Mouse (Mus musculus) limb, embryonic 13.5 days (tissue): ENCODE measurements around the gene Ahcyl2. TPM values are rescaled to one million over a fixed set of nuclear protein-coding genes. Genes with fewer than 3 reads are reported as not detected.

ENCODE experiments used
- ATAC-seq: fragments of 200-750 bp; cut with Nextera tagmentation; 2 replicates; pipeline ENCODE4 v1.8.0; 2017; ENCODE audit warnings: low read depth, moderate number of reproducible peaks, moderate TSS enrichment; ENCODE audit not compliant: low FRiP score
- H3K27ac ChIP-seq: fragments of 300-500 bp; sonication (generic); 2 replicates; pipeline ENCODE4 v1.5.1; 2015; ENCODE audit warnings: inconsistent platforms, mild to moderate bottlenecking, moderate library complexity
- H3K27me3 ChIP-seq: fragments of 300-500 bp; sonication (generic); 2 replicates; pipeline ENCODE4 v1.6.1; 2015; ENCODE audit warnings: mild to moderate bottlenecking, inconsistent platforms
- H3K36me3 ChIP-seq: fragments of 300-500 bp; sonication (generic); 2 replicates; pipeline ENCODE4 v1.6.1; 2015; ENCODE audit warnings: inconsistent platforms, mild to moderate bottlenecking, moderate library complexity
- H3K4me1 ChIP-seq: fragments of 300-500 bp; sonication (generic); 2 replicates; pipeline ENCODE4 v1.6.1; 2015; ENCODE audit warnings: inconsistent platforms
- H3K4me2 ChIP-seq: fragments of 300-500 bp; sonication (generic); replicated peaks from 2 replicates; pipeline ENCODE4 v1.6.1; 2015; ENCODE audit warnings: inconsistent platforms, mild to moderate bottlenecking, moderate library complexity
- H3K4me3 ChIP-seq: fragments of 300-500 bp; sonication (generic); 2 replicates; pipeline ENCODE4 v1.5.1; 2015; ENCODE audit warnings: moderate library complexity, mild to moderate bottlenecking, inconsistent platforms
- H3K9ac ChIP-seq: fragments of 300-500 bp; sonication (generic); 2 replicates; pipeline ENCODE4 v1.6.1; 2015; ENCODE audit warnings: mild to moderate bottlenecking, inconsistent platforms
- H3K9me3 ChIP-seq: fragments of 300-500 bp; sonication (generic); 2 replicates; pipeline ENCODE4 v1.6.1; 2016; ENCODE audit warnings: inconsistent platforms
- WGBS: fragments of 180-500 bp; shearing (Covaris S2); methylation state at CpG from one replicate; pipeline ENCODE4 v1.1.7; 2015; 5-methylcytosine and 5-hydroxymethylcytosine counted together
- polyA plus RNA-seq: library from polyadenylated mRNA; unstranded; fragments of >200 nt; fragmentation: Nextera tagmentation; extraction: Ambion mirVana; gene quantifications from 2 replicates; pipeline ENCODE4 v1.2.1, GENCODE M21; 2015

Gene Ahcyl2
- polyA plus RNA-seq, 1 experiment from 2014 or later = 20.2 TPM

- Histone ChIP-seq H3K9me3 (no peaks in the 10 kb centered on the region), H3K9ac (no peak overlapping the region), H3K4me3 (no peak overlapping the region), H3K4me2 (no peak overlapping the region), H3K27me3 (no peaks in the 10 kb centered on the region), H3K27ac (no peak overlapping the region), H3K36me3 (no peaks in the 10 kb centered on the region), H3K4me1 (peaks cover under 1% of the 10 kb centered on the region; the same call in 1 of the 2 replicates)
- 53% methylated on average over 1 of the region's 1 CpGs for WGBS
- ATAC-seq = no peak
Measured at GRCm38 (mm10) chr6:29821770-29822169, 54.0 kb downstream of the Ahcyl2 start.

- no peak overlapping the region for H3K9ac ChIP-seq
- 64% methylated on average over 2 of the region's 2 CpGs for WGBS
- H3K27ac ChIP-seq = no peak overlapping the region
- no peak for ATAC-seq
- H3K9me3 ChIP-seq = no peaks in the 10 kb centered on the region
- H3K4me1 ChIP-seq = peaks cover 5% of the 10 kb centered on the region; the same call in 1 of the 2 replicates
- H3K4me3 ChIP-seq = no peak overlapping the region
- H3K27me3 ChIP-seq = no peaks in the 10 kb centered on the region
- H3K4me2 ChIP-seq = no peak overlapping the region
- H3K36me3 ChIP-seq = no peaks in the 10 kb centered on the region
Measured at GRCm38 (mm10) chr6:29825302-29825701, 57.5 kb downstream of the Ahcyl2 start.

GRCm38 (mm10) chr6:29827291-29828242 is 59.8 kb downstream of the Ahcyl2 start:
- Histone ChIP-seq H3K27ac (no peak overlapping the region), H3K4me2 (no peak overlapping the region), H3K27me3 (no peaks in the 10 kb centered on the region), H3K36me3 (no peaks in the 10 kb centered on the region), H3K4me1 (peaks cover 5% of the 10 kb centered on the region; the same call in 1 of the 2 replicates), H3K9me3 (no peaks in the 10 kb centered on the region), H3K9ac (no peak overlapping the region), H3K4me3 (no peak overlapping the region)
- no peak for ATAC-seq
- 74% methylated on average over 5 of the region's 5 CpGs for WGBS

- Histone ChIP-seq H3K9ac (no peak overlapping the region), H3K9me3 (no peaks in the 10 kb centered on the region), H3K36me3 (no peaks in the 10 kb centered on the region), H3K4me3 (no peak overlapping the region), H3K27me3 (no peaks in the 10 kb centered on the region), H3K27ac (no peak overlapping the region), H3K4me2 (no peak overlapping the region), H3K4me1 (peaks cover 5% of the 10 kb centered on the region; the same call in 1 of the 2 replicates)
- 75% methylated on average over 3 of the region's 3 CpGs for WGBS
- ATAC-seq = no peak
Measured at GRCm38 (mm10) chr6:29828574-29829234, 60.9 kb downstream of the Ahcyl2 start.

- Histone ChIP-seq H3K27me3 (no peaks in the 10 kb centered on the region), H3K4me3 (no peak overlapping the region), H3K27ac (no peak overlapping the region), H3K4me2 (no peak overlapping the region), H3K36me3 (no peaks in the 10 kb centered on the region), H3K9ac (no peak overlapping the region), H3K4me1 (no peaks in the 10 kb centered on the region), H3K9me3 (no peaks in the 10 kb centered on the region)
- ATAC-seq = no peak
- 67% methylated on average over 4 of the region's 4 CpGs for WGBS
Measured at GRCm38 (mm10) chr6:29832356-29832755, 64.5 kb downstream of the Ahcyl2 start.

GRCm38 (mm10) chr6:29833117-29833516 is 65.3 kb downstream of the Ahcyl2 start:
- Histone ChIP-seq H3K4me2 (no peak overlapping the region), H3K4me3 (no peak overlapping the region), H3K36me3 (no peaks in the 10 kb centered on the region), H3K9ac (no peak overlapping the region), H3K9me3 (no peaks in the 10 kb centered on the region), H3K4me1 (no peaks in the 10 kb centered on the region), H3K27me3 (no peaks in the 10 kb centered on the region), H3K27ac (no peak overlapping the region)
- 89% methylated on average over 4 of the region's 4 CpGs for WGBS
- no peak for ATAC-seq

- H3K4me1 ChIP-seq = no peaks in the 10 kb centered on the region
- no peak overlapping the region for H3K4me3 ChIP-seq
- no peak overlapping the region for H3K4me2 ChIP-seq
- H3K27me3 ChIP-seq = no peaks in the 10 kb centered on the region
- H3K9ac ChIP-seq = no peak overlapping the region
- ATAC-seq = no peak
- no peaks in the 10 kb centered on the region for H3K9me3 ChIP-seq
- H3K27ac ChIP-seq = no peak overlapping the region
- no peaks in the 10 kb centered on the region for H3K36me3 ChIP-seq
- WGBS = 66% methylated on average over 4 of the region's 4 CpGs
Measured at GRCm38 (mm10) chr6:29833568-29834255, 65.9 kb downstream of the Ahcyl2 start.

GRCm38 (mm10) chr6:29835543-29836177 is 67.8 kb downstream of the Ahcyl2 start:
- 84% methylated on average over 3 of the region's 3 CpGs for WGBS
- ATAC-seq = no peak
- no peaks in the 10 kb centered on the region for H3K4me1 ChIP-seq
- H3K27me3 ChIP-seq = no peaks in the 10 kb centered on the region
- no peak overlapping the region for H3K27ac ChIP-seq
- no peaks in the 10 kb centered on the region for H3K9me3 ChIP-seq
- H3K4me3 ChIP-seq = no peak overlapping the region
- no peak overlapping the region for H3K9ac ChIP-seq
- no peaks in the 10 kb centered on the region for H3K36me3 ChIP-seq
- H3K4me2 ChIP-seq = no peak overlapping the region

GRCm38 (mm10) chr6:29837579-29837978 is 69.8 kb downstream of the Ahcyl2 start:
- no peak for ATAC-seq
- H3K9ac ChIP-seq = no peak overlapping the region
- no peak overlapping the region for H3K4me2 ChIP-seq
- H3K4me1 ChIP-seq = no peaks in the 10 kb centered on the region
- 93% methylated on average over 2 of the region's 2 CpGs for WGBS
- no peak overlapping the region for H3K27ac ChIP-seq
- no peaks in the 10 kb centered on the region for H3K27me3 ChIP-seq
- H3K36me3 ChIP-seq = no peaks in the 10 kb centered on the region
- no peaks in the 10 kb centered on the region for H3K9me3 ChIP-seq
- no peak overlapping the region for H3K4me3 ChIP-seq

GRCm38 (mm10) chr6:29838531-29838930 is 70.7 kb downstream of the Ahcyl2 start:
- no peak overlapping the region for H3K9ac ChIP-seq
- 89% methylated on average over 3 of the region's 3 CpGs for WGBS
- H3K4me2 ChIP-seq = no peak overlapping the region
- no peaks in the 10 kb centered on the region for H3K36me3 ChIP-seq
- ATAC-seq = no peak
- no peak overlapping the region for H3K4me3 ChIP-seq
- no peaks in the 10 kb centered on the region for H3K27me3 ChIP-seq
- no peaks in the 10 kb centered on the region for H3K9me3 ChIP-seq
- no peak overlapping the region for H3K27ac ChIP-seq
- H3K4me1 ChIP-seq = no peaks in the 10 kb centered on the region

GRCm38 (mm10) chr6:29840008-29840407 is 72.2 kb downstream of the Ahcyl2 start:
- no peaks in the 10 kb centered on the region for H3K27me3 ChIP-seq
- H3K9ac ChIP-seq = no peak overlapping the region
- no peak overlapping the region for H3K4me3 ChIP-seq
- H3K4me2 ChIP-seq = no peak overlapping the region
- H3K4me1 ChIP-seq = no peaks in the 10 kb centered on the region
- no peaks in the 10 kb centered on the region for H3K36me3 ChIP-seq
- no peak for ATAC-seq
- H3K9me3 ChIP-seq = no peaks in the 10 kb centered on the region
- no peak overlapping the region for H3K27ac ChIP-seq
- 94% methylated on average over 1 of the region's 1 CpGs for WGBS
